ENCODE assay signal across 8 mouse cellular contexts in the genomic region with DNA sequence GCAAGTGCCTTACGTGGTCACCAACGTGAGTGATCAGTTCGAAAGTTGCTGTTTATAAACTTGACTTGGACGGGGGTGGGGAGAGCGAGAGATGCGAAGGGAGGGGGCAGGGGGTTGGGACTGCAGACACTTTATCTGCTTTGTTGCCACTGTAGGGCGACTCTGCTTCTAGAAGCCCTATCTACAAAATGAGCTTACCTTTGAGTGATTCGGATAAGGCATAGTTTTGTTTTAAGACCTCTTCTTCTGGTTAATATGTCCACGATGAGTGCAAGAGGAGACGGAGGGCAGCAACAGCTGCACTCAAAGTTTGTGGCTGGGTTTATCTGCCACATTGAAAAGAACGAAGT. TPM values are rescaled to one million over a fixed set of nuclear protein-coding genes. Genes with fewer than 3 reads are reported as not detected.
DNase-seq lines count a peak whose midpoint lies in the region; ATAC-seq and TF ChIP-seq lines count a peak whose summit lies in the region.

No protein-coding gene starts in this region.

- no peak for ATAC-seq in forebrain, embryonic 14.5 days
- no peak for ATAC-seq in liver, embryonic 12.5 days
- ATAC-seq in neural tube, embryonic 15.5 days (ENCODE audit: low FRiP score) = no peak
- ATAC-seq in erythroblast, adult 5-6 weeks (replicated peaks; ENCODE audit: low FRiP score, poor library complexity, severe bottlenecking) = no peak

- H3K27ac ChIP-seq in gastrocnemius, adult 2 months = peak overlapping the region; percentile 90
- H3K27ac ChIP-seq in brown adipose tissue, adult 24 weeks (replicated peaks; ENCODE audit: low read depth, low read length) = peak overlapping the region; percentile 31; the same call in 1 of the 2 replicates
- H3K27ac ChIP-seq in forebrain, embryonic 14.5 days (ENCODE audit: low read depth, low read length) = no peak overlapping the region
- no peak overlapping the region for H3K27ac ChIP-seq in liver, embryonic 12.5 days
- H3K27ac ChIP-seq in neural tube, embryonic 15.5 days (replicated peaks) = peak overlapping the region; percentile 82

- TF ChIP-seq CTCF in gastrocnemius, adult 2 months (IDR thresholded peaks at IDR 0.05) = no peak

- DNase-seq in gastrocnemius, adult 2 months = peak; percentile 17
- no peak for DNase-seq in gastrocnemius, adult 8-10 months (ENCODE audit: low spot score in 2 of 2)
- peak; percentile 26 for DNase-seq in forebrain, embryonic 14.5 days (ENCODE audit: low spot score)
- peak; percentile 17 for DNase-seq in induced T-regulatory cell, adult 2 months (ENCODE audit: low read depth)

- under 1% methylated on average over 11 of the region's 11 CpGs for WGBS in forebrain, embryonic 14.5 days
- WGBS in liver, embryonic 12.5 days (ENCODE audit: insufficient replicate concordance) = 1% methylated on average over 11 of the region's 11 CpGs
- 1% methylated on average over 11 of the region's 11 CpGs for WGBS in neural tube, embryonic 15.5 days

- H3K27me3 ChIP-seq in forebrain, embryonic 14.5 days (replicated peaks; ENCODE audit: control insufficient read depth, insufficient read depth, low read length) = no peaks in the 10 kb centered on the region
- no peaks in the 10 kb centered on the region for H3K27me3 ChIP-seq in liver, embryonic 12.5 days (replicated peaks)
- H3K27me3 ChIP-seq in neural tube, embryonic 15.5 days (replicated peaks) = no peaks in the 10 kb centered on the region

- H3K36me3 ChIP-seq in forebrain, embryonic 14.5 days (ENCODE audit: control insufficient read depth, insufficient read depth, low read length) = no peaks in the 10 kb centered on the region
- H3K36me3 ChIP-seq in liver, embryonic 12.5 days = no peaks in the 10 kb centered on the region
- no peaks in the 10 kb centered on the region for H3K36me3 ChIP-seq in neural tube, embryonic 15.5 days

- intact Hi-C loops in gastrocnemius, adult 2 months (cut with DNase I) = no loop called here

- H3K4me2 ChIP-seq in forebrain, embryonic 14.5 days (ENCODE audit: low read length) = peak overlapping the region; percentile 87
- peak overlapping the region; percentile 76 for H3K4me2 ChIP-seq in liver, embryonic 12.5 days
- H3K4me2 ChIP-seq in neural tube, embryonic 15.5 days = peak overlapping the region; percentile 100

- no peaks in the 10 kb centered on the region for H3K9me3 ChIP-seq in forebrain, embryonic 14.5 days (replicated peaks; ENCODE audit: control insufficient read depth, low read length)
- no peaks in the 10 kb centered on the region for H3K9me3 ChIP-seq in liver, embryonic 12.5 days (replicated peaks)
- no peaks in the 10 kb centered on the region for H3K9me3 ChIP-seq in neural tube, embryonic 15.5 days (replicated peaks)

- peak overlapping the region; percentile 59 for H3K9ac ChIP-seq in forebrain, embryonic 14.5 days (ENCODE audit: low read length)
- no peak overlapping the region for H3K9ac ChIP-seq in liver, embryonic 12.5 days
- H3K9ac ChIP-seq in neural tube, embryonic 15.5 days (replicated peaks) = peak overlapping the region; percentile 62

- 0 out of 2 replicates have a peak, but pooled peaks cover 2% of the 10 kb centered on the region for H3K4me1 ChIP-seq in brown adipose tissue, adult 24 weeks (ENCODE audit: control insufficient read depth, insufficient read depth, insufficient read length, low read length)
- 0 out of 2 replicates have a peak, but pooled peaks cover 8% of the 10 kb centered on the region for H3K4me1 ChIP-seq in forebrain, embryonic 14.5 days (ENCODE audit: control insufficient read depth, insufficient read depth, low read length)
- 0 out of 2 replicates have a peak, but pooled peaks cover 9% of the 10 kb centered on the region for H3K4me1 ChIP-seq in liver, embryonic 12.5 days
- H3K4me1 ChIP-seq in neural tube, embryonic 15.5 days = peaks cover 27% of the 10 kb centered on the region

- H3K4me3 ChIP-seq in gastrocnemius, adult 2 months = peak overlapping the region; percentile 77
- peak overlapping the region; percentile 89 for H3K4me3 ChIP-seq in brown adipose tissue, adult 24 weeks (ENCODE audit: insufficient read depth, low read depth, low read length)
- H3K4me3 ChIP-seq in forebrain, embryonic 14.5 days (ENCODE audit: low read depth, low read length) = peak overlapping the region; percentile 49
- peak overlapping the region; percentile 54 for H3K4me3 ChIP-seq in liver, embryonic 12.5 days
- peak overlapping the region; percentile 67 for H3K4me3 ChIP-seq in neural tube, embryonic 15.5 days (replicated peaks)

RNA-seq across cellular contexts. Expression of a gene that starts 1.8 kb away (rescaled TPM):
- total RNA-seq in gastrocnemius, adult 2 months (2021) = 1 to 10 TPM; 4.0 to 4.8 TPM
- total RNA-seq in gastrocnemius, adult 8-10 months (2022) = 1 to 10 TPM; 4.0 to 7.9 (median 5.2) TPM
- polyA plus RNA-seq in brown adipose tissue, adult 24 weeks (2012; ENCODE audit: insufficient read depth, insufficient read length, missing spikeins) = 1.0 and 2.0 TPM in 2 replicates
- polyA plus RNA-seq in forebrain, embryonic 14.5 days (2014; fragmentation: Nextera tagmentation; extraction: Ambion mirVana) = 28.1 and 37.0 TPM in 2 replicates
- polyA plus RNA-seq in liver, embryonic 12.5 days (2016; fragmentation: Nextera tagmentation; extraction: Ambion mirVana) = 1.1 and 1.2 TPM in 2 replicates
- 22.7 and 28.7 TPM in 2 replicates for polyA plus RNA-seq in neural tube, embryonic 15.5 days (2015; fragmentation: Nextera tagmentation; extraction: Ambion mirVana)
- 0.38 and 0.84 TPM in 2 replicates for total RNA-seq in erythroblast, adult 5-6 weeks (2015; ENCODE audit: low replicate concordance)
- 1.0 and 1.7 TPM in 2 replicates for total RNA-seq in erythroblast, adult 5-6 weeks (2017; ENCODE audit: low replicate concordance)

Comparison
In these comparisons a context has a peak if more than half of its experiments do, and no peak if none do; other contexts are left out.
1. DNase-seq: peak in gastrocnemius, adult 2 months (single experiment), forebrain, embryonic 14.5 days (single experiment) and induced T-regulatory cell, adult 2 months (single experiment); none in gastrocnemius, adult 8-10 months (0 of 2).
2. H3K27ac ChIP-seq: peak in gastrocnemius, adult 2 months (single experiment), brown adipose tissue, adult 24 weeks (single experiment) and neural tube, embryonic 15.5 days (single experiment); none in forebrain, embryonic 14.5 days (single experiment) and liver, embryonic 12.5 days (single experiment).
3. Peak in every context shown above with its lines, with median percentiles within 50 percentile points of each other: H3K4me3 ChIP-seq and H3K4me2 ChIP-seq.